Mouse (Mus musculus): ENCODE results near the gene Cabp7. TPM values are rescaled to one million over a fixed set of nuclear protein-coding genes. Genes with fewer than 3 reads are reported as not detected.

Gene Cabp7
- 0.10 and 0.13 TPM in 2 replicates for polyA plus RNA-seq (2012; rRNA removed)

GRCm38 (mm10) chr11:4746733-4747132, at the start of gene Cabp7:
Cabp7 (minus strand) TSS chr11:4746778.

GRCm38 (mm10) chr11:4704072-4704964, 42.3 kb downstream of the Cabp7 start, which contains the start of the genes Uqcr10 and Zmat5:
Uqcr10 (minus strand) TSS chr11:4704342.
Zmat5 (plus strand) TSS chr11:4704678.

Other genes starting within 250 kb of the Cabp7 start
- gene Mtmr3, start 151.9 kb downstream of the Cabp7 start, polyA plus RNA-seq (2012; rRNA removed), result 8.3 and 10.1 TPM in 2 replicates
- not detected in 2 replicates for gene Gm11032, start 126.7 kb downstream of the Cabp7 start, polyA plus RNA-seq (2012; rRNA removed)
- gene Ascc2, start 109.0 kb downstream of the Cabp7 start, polyA plus RNA-seq (2012; rRNA removed), result 4.6 and 5.8 TPM in 2 replicates
- 598 and 878 TPM in 2 replicates for gene Uqcr10, start 42.4 kb downstream of the Cabp7 start, polyA plus RNA-seq (2012; rRNA removed)
- 26.2 and 31.0 TPM in 2 replicates for gene Zmat5, start 42.1 kb downstream of the Cabp7 start, polyA plus RNA-seq (2012; rRNA removed)
- gene Nf2, start 102.8 kb upstream of the Cabp7 start, polyA plus RNA-seq (2012; rRNA removed), result 20.6 and 26.2 TPM in 2 replicates
- 6.3 and 7.2 TPM in 2 replicates for gene Nipsnap1, start 127.2 kb upstream of the Cabp7 start, polyA plus RNA-seq (2012; rRNA removed)
- gene Thoc5, start 148.5 kb upstream of the Cabp7 start, polyA plus RNA-seq (2012; rRNA removed), result 5.3 and 6.7 TPM in 2 replicates
- gene Nefh, start 201.3 kb upstream of the Cabp7 start, polyA plus RNA-seq (2012; rRNA removed), result 0.09 and 0.18 TPM in 2 replicates
- 40.9 and 46.0 TPM in 2 replicates for gene Ap1b1, start 240.0 kb upstream of the Cabp7 start, polyA plus RNA-seq (2012; rRNA removed)